Mouse (Mus musculus) thymus, adult 2 months (tissue): ENCODE measurements around the gene Macrod1. TPM values are rescaled to one million over a fixed set of nuclear protein-coding genes. Genes with fewer than 3 reads are reported as not detected.

Experiments used
- DNase-seq: peaks from one replicate; pipeline ENCODE4 v3.0.0; 2021
- H3K27ac ChIP-seq: fragments of 200-500 bp; 2 replicates; pipeline ENCODE4 v1.5.1; 2012; ENCODE audit warnings: low read length, control low read depth; ENCODE audit not compliant: control insufficient read depth, insufficient read depth
- H3K27me3 ChIP-seq: fragments of 200-500 bp; 2 replicates; pipeline ENCODE4 v1.6.1; 2012; ENCODE audit warnings: mild to moderate bottlenecking, low read length, moderate library complexity, mixed read lengths; ENCODE audit not compliant: control insufficient read depth, insufficient read depth
- H3K36me3 ChIP-seq: fragments of 200-500 bp; 2 replicates; pipeline ENCODE4 v1.6.1; 2012; ENCODE audit warnings: mild to moderate bottlenecking, low read length, moderate library complexity; ENCODE audit not compliant: control insufficient read depth, insufficient read depth
- H3K4me1 ChIP-seq: fragments of 200-500 bp; replicated peaks from 2 replicates; pipeline ENCODE4 v1.6.1; 2012; ENCODE audit warnings: low read length; ENCODE audit not compliant: control insufficient read depth, insufficient read depth
- H3K4me3 ChIP-seq: fragments of 200-500 bp; 2 replicates; pipeline ENCODE4 v1.5.1; 2012; ENCODE audit warnings: mild to moderate bottlenecking, low read length, control low read depth, moderate library complexity; ENCODE audit not compliant: control insufficient read depth, insufficient read depth
- CTCF ChIP-seq: fragments of 200-500 bp; IDR thresholded peaks from 2 replicates; pipeline ENCODE4 v1.5.1; 2012; ENCODE audit warnings: mild to moderate bottlenecking, control low read depth, low read length, moderate library complexity, borderline replicate concordance; ENCODE audit not compliant: control insufficient read depth, poor library complexity, insufficient read depth; ENCODE audit errors: extremely low read depth
- POLR2A ChIP-seq: fragments of 200-500 bp; IDR thresholded peaks from 2 replicates; pipeline ENCODE4 v1.6.1; 2012; ENCODE audit warnings: mild to moderate bottlenecking, low read length, control low read depth, moderate library complexity; ENCODE audit not compliant: control insufficient read depth, poor library complexity, insufficient read depth; ENCODE audit errors: extremely low read depth
- WGBS: fragments of 180-500 bp; shearing (Covaris S2); methylation state at CpG from one replicate; pipeline ENCODE4 v1.1.7; 2018; 5-methylcytosine and 5-hydroxymethylcytosine counted together
- polyA plus RNA-seq: library from polyadenylated mRNA; depleted of rRNA; stranded (reverse); fragments of >200 nt; gene quantifications from 2 replicates; pipeline ENCODE4 v1.2.3, GENCODE M21; 2012

Macrod1 gene
- polyA plus RNA-seq, 1 experiment: 49.3 TPM

- Histone ChIP-seq H3K4me1 (no peaks in the 10 kb centered on the region), H3K4me3 (no peak overlapping the region), H3K27ac (no peak overlapping the region), H3K36me3 (no peaks in the 10 kb centered on the region), H3K27me3 (no peaks in the 10 kb centered on the region; the same call in 1 of the 2 replicates)
- DNase-seq: no peak
- TF ChIP-seq POLR2A: no peak
- TF ChIP-seq CTCF: no peak
- 90% methylated on average over 5 of the region's 5 CpGs for WGBS
Measured at GRCm38 (mm10) chr19:7190986-7191385, 134.4 kb downstream of the Macrod1 start.

GRCm38 (mm10) chr19:7191639-7192038, 135.0 kb downstream of the Macrod1 start:
- Histone ChIP-seq H3K36me3 (no peaks in the 10 kb centered on the region), H3K4me3 (no peak overlapping the region), H3K4me1 (no peaks in the 10 kb centered on the region), H3K27me3 (no peaks in the 10 kb centered on the region; the same call in 1 of the 2 replicates), H3K27ac (no peak overlapping the region)
- TF ChIP-seq CTCF: no peak
- TF ChIP-seq POLR2A: no peak
- no peak for DNase-seq
- 71% methylated on average over 6 of the region's 6 CpGs for WGBS

GRCm38 (mm10) chr19:7192561-7192967, 136.0 kb downstream of the Macrod1 start:
- TF ChIP-seq CTCF (no peak), POLR2A (no peak)
- H3K27me3 ChIP-seq: no peaks in the 10 kb centered on the region; the same call in 1 of the 2 replicates
- H3K27ac ChIP-seq: no peak overlapping the region
- DNase-seq: no peak
- H3K36me3 ChIP-seq: peaks cover 4% of the 10 kb centered on the region; the same call in 1 of the 2 replicates
- 92% methylated on average over 2 of the region's 2 CpGs for WGBS
- H3K4me1 ChIP-seq: no peaks in the 10 kb centered on the region
- no peak overlapping the region for H3K4me3 ChIP-seq

DNA sequence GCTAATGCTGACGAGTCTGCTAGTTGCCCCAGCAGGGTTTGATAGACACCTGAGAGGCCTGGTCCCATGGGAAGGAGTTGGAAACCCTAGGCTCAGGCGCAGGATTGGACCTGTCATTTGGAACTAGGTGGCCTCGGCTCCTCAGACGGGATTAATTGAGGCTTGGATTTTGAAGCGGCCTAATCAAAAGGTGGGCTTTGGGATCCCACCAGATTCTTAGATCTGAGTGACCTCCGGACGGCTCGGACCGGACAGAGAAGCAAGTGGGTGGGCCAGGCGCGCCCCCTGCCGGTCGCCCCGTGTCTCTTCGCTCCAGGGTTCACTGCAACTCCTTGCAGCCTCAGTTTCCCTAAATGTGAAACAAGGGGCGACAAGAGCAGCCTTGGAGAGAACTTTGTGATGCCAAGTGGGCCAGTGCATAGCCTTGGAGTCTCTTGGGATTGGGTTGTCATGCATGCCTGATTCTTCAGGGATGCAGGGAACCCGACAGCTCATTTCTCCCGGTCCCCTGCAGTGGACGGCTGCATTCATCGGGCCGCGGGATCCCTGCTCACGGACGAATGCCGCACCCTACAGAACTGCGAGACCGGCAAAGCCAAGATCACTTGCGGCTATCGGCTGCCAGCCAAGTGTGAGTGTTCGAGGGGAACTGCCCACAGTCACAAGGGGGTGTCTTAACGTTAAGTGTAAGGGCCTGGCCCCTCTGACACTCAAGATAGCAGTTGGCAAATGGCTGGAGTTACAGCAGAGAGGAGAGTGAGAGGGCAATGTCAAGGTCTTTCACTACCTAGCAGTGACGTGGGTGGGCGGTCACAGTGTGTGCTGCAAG, 139.5 kb downstream of the Macrod1 start:
- WGBS: 51% methylated on average over 33 of the region's 33 CpGs
- TF ChIP-seq CTCF (peak; percentile 88), POLR2A (no peak)
- Histone ChIP-seq H3K4me1 (no peaks in the 10 kb centered on the region), H3K36me3 (peaks cover 39% of the 10 kb centered on the region), H3K4me3 (no peak overlapping the region), H3K27me3 (no peaks in the 10 kb centered on the region; the same call in 1 of the 2 replicates), H3K27ac (no peak overlapping the region)
- peak; percentile 46 for DNase-seq

DNA sequence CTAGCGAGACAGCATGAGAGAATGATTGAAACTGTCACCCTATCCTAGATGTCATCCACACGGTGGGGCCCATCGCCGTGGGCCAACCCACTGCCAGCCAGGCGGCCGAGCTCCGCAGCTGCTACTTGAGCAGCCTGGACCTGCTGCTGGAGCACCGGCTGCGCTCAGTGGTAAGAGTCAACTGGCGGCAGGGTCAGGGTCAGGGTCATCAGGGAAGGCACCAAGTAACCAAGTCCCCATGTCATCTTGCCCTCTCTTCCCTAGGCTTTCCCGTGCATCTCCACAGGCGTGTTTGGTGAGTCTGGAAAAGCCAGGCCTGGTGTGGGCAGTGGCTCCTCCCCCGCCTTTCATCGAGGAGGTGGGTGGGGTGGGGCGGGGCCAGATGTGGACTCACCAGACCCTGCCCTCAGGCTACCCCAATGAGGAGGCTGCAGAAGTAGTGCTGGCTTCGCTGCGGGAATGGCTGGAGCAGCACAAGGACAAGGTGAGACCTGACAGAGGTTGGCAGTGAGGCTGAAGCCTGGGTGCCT, 140.2 kb downstream of the Macrod1 start:
- Histone ChIP-seq H3K4me1 (no peaks in the 10 kb centered on the region), H3K4me3 (no peak overlapping the region), H3K27ac (no peak overlapping the region), H3K27me3 (no peaks in the 10 kb centered on the region; the same call in 1 of the 2 replicates), H3K36me3 (peaks cover 44% of the 10 kb centered on the region)
- no peak for DNase-seq
- 84% methylated on average over 17 of the region's 17 CpGs for WGBS
- TF ChIP-seq POLR2A (no peak), CTCF (no peak)

GRCm38 (mm10) chr19:7197445-7197844, 140.8 kb downstream of the Macrod1 start:
- Histone ChIP-seq H3K4me1 (no peaks in the 10 kb centered on the region), H3K4me3 (no peak overlapping the region), H3K27ac (no peak overlapping the region), H3K27me3 (no peaks in the 10 kb centered on the region; the same call in 1 of the 2 replicates), H3K36me3 (peaks cover 44% of the 10 kb centered on the region)
- no peak for DNase-seq
- WGBS: 98% methylated on average over 9 of the region's 9 CpGs
- no peak for TF ChIP-seq POLR2A
- TF ChIP-seq CTCF: no peak
